Mouse (Mus musculus) granulocyte monocyte progenitor cell, adult 5-6 weeks (primary cell): ENCODE results near the gene Ldha. TPM values are rescaled to one million over a fixed set of nuclear protein-coding genes. Genes with fewer than 3 reads are reported as not detected.

Experiments
- ATAC-seq: replicated peaks from 2 replicates; pipeline ENCODE4 v1.8.0; 2016; ENCODE audit warnings: mild to moderate bottlenecking, moderate TSS enrichment, inconsistent platforms; ENCODE audit not compliant: poor library complexity, severe bottlenecking
- total RNA-seq, 2 experiments: library from RNA; stranded (forward) in 1 of 2; stranded (reverse) in 1 of 2; fragments of 200-712, 200-1000 nt in 1 of 2; fragments of >200 nt in 1 of 2; fragmentation: Nextera tagmentation in 1 of 2; gene quantifications; 2 replicates each; pipeline ENCODE4 v1.2.3; 2014 to 2017

The Ldha gene
- total RNA-seq, 2 experiments from 2014 or later: 507 to 641 TPM

DNA sequence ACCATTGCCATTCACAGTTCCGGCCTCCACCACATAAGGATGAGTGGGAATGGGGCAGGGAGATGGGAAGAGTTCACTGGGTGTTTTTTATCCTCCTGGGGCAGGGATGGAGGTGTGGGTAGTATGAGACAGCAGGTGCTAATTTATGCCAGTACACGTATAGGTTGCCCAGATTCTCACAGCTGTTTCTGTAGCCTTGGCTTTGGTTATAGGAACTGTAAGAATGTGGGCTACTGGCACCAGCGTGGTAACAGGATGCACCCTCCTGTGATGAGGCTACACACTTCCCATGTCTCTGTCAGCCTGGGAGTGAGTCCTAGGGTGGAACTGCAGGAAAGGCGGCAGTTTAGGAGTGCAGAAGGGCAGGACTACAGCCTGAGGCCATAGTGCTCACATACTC lies 35.6 kb downstream of the Ldha start:
- no peak for ATAC-seq

DNA sequence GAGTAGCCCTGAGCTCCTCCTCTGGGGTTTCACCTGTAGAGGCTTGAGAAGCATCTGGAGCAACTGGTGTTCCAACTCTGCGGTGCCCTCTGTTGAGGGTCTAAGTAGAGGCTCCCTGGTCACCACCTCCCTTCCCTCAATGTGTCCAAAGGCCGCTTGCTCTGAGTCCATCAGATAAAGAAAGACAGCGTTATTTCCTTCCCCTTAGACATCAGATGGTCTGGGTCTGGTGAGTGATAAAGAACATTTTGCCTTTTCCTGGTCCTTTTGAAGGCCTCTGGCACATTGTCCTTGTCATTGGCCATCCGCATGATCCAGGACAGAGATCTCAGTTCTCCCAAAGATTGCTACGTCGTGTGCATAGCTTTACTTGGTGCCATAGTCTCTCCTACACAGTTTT lies 36.0 kb downstream of the Ldha start:
- no peak for ATAC-seq

DNA sequence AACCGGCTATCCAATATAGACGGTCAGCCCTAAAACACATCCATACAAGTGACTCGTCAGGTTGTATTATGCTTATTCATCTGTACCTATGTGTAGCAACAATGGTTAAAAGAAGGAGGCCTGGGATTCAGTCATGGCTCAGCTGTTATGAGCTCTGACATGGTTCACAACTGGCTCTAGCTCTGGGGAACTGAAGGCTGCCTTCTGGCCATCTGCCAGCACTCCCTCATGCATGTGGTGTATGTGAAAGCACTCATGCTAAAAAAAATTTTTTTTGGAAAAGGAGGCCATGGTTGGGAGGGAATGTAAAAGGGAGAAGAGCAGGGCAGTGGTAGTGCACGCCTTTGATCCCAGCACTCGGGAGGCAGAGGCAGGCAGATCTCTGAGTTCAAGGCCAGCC lies 38.6 kb downstream of the Ldha start:
- ATAC-seq: no peak

DNA sequence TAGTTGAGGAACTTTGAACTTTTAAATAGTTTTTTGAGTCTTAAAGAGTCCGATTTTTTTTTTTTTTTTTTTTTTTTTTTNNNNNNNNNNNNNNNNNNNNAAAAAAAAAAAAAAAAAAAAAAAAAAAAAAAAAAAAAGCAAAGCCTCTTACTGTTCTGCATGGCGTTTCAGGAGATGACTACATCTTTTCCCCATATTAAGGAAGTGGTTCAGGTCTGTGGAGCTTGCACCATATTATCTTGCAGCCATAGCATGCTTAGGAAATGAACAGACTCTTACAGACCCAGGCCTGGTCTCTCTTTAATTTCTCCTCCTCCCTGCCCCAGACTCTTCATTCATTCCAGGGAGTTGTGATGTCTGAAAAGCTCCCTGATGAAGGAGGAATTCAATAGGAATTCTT lies 39.7 kb downstream of the Ldha start:
- peak; percentile 94 for ATAC-seq

DNA sequence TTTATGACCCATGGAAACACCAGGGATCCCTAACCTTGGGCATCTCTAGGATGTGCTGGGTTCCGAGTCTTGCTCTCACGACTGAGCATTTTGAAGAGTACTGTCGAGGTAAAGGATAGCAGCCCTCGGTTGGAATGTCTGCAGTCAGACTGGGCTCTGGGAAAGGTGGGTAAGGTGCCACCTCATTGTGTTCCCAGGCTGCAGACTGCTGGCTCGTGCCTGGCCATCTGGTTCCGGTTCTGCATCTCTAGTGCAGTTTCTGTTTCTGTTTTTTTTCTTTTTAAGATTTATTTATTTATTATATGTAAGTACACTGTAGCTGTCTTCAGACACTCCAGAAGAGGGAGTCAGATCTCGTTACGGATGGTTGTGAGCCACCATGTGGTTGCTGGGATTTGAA lies 40.7 kb downstream of the Ldha start:
- ATAC-seq: peak; percentile 53

DNA sequence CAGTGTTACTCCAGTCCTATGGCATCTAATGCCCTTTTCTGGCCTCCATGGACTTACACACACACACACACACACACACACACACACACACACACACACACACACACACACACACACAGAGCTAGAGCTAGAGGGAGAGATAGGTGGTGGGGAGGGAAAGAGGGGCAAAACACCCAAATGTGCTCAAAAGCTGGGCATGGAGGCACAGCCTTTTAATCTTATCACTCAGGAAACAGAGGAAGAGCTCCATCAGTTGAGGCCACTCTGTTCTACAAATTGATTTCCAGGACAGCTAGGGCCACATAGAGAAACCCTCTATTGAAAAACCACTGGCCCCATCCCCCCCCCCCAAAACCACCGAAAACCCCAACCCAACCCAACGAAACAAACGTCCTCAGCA lies 42.0 kb downstream of the Ldha start:
- no peak for ATAC-seq

DNA sequence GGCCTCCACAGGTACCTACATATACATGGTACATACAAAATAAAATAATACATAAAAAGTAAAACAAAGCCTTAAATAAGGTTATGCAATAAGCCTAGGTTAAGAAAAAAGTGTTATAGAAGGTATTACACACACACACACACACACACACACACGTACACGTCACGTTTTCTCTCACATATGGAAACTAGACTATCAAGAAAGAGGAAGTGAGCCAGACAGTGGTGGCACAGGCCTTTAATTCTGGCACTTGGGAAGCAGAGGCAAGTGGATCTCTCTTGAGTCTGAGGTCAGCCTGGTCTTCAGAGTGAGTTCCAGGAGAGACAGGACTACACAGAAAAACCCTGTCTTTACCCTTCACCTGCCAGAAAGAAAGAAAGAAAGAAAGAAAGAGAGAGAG lies 54.2 kb downstream of the Ldha start:
- peak; percentile 97 for ATAC-seq

DNA sequence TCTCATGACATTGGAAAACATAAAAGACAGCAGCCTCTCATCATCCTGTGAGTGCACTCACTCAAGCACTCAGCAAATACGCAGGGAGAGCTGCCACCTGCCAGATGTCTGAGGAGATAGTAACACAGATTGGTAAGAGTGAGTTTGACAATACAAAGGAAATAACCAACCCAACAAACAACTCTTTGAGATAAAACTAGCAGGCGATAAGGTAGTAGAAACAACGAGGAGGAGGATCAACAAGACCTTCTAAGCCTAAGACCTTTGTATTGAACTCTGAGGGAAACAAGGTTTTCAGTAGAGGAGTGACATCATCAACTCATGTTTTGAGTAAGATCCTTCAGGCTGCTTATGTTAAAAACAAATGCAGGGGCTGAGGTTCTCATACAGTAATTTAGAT lies 58.1 kb downstream of the Ldha start:
- no peak for ATAC-seq

Other genes with a start within 250 kb of the Ldha start
- gene Sergef, start 201.7 kb upstream of the Ldha start, total RNA-seq (2014; fragmentation: Nextera tagmentation): 11.2 and 24.1 TPM in 2 replicates
- 10.4 and 12.4 TPM in 2 replicates for gene Sergef, start 201.7 kb upstream of the Ldha start, total RNA-seq (2017)
- not detected in 2 replicates for gene Tph1, start 168.9 kb upstream of the Ldha start, total RNA-seq (2014; fragmentation: Nextera tagmentation)
- gene Tph1, start 168.9 kb upstream of the Ldha start, total RNA-seq (2017): 0.15 TPM in 1 of 2 replicates, not detected in the other
- 23.5 and 23.9 TPM in 2 replicates for gene Saal1, start 130.8 kb upstream of the Ldha start, total RNA-seq (2014; fragmentation: Nextera tagmentation)
- 14.9 and 18.1 TPM in 2 replicates for gene Saal1, start 130.8 kb upstream of the Ldha start, total RNA-seq (2017)
- not detected in 2 replicates for gene Saa3, start 125.8 kb upstream of the Ldha start, total RNA-seq (2014; fragmentation: Nextera tagmentation)
- gene Saa3, start 125.8 kb upstream of the Ldha start, total RNA-seq (2017): 1.2 TPM in 1 of 2 replicates, not detected in the other
- not detected in 2 replicates for gene Saa4, start 108.9 kb upstream of the Ldha start, total RNA-seq (2014; fragmentation: Nextera tagmentation)
- gene Saa4, start 108.9 kb upstream of the Ldha start, total RNA-seq (2017): not detected in 2 replicates
- not detected in 2 replicates for gene Saa1, start 98.5 kb upstream of the Ldha start, total RNA-seq (2014; fragmentation: Nextera tagmentation)
- not detected in 2 replicates for gene Saa1, start 98.5 kb upstream of the Ldha start, total RNA-seq (2017)
- not detected in 2 replicates for gene Saa2, start 89.7 kb upstream of the Ldha start, total RNA-seq (2014; fragmentation: Nextera tagmentation)
- gene Saa2, start 89.7 kb upstream of the Ldha start, total RNA-seq (2017): not detected in 2 replicates
- gene Hps5, start 45.4 kb upstream of the Ldha start, total RNA-seq (2014; fragmentation: Nextera tagmentation): 17.0 and 32.8 TPM in 2 replicates
- gene Hps5, start 45.4 kb upstream of the Ldha start, total RNA-seq (2017): 19.1 and 27.6 TPM in 2 replicates
- 30.3 and 46.6 TPM in 2 replicates for gene Gtf2h1, start 45.4 kb upstream of the Ldha start, total RNA-seq (2014; fragmentation: Nextera tagmentation)
- gene Gtf2h1, start 45.4 kb upstream of the Ldha start, total RNA-seq (2017): 67.0 and 83.9 TPM in 2 replicates
- 3.5 TPM in 1 of 2 replicates, not detected in the other for gene Ldhc, start 19.7 kb downstream of the Ldha start, total RNA-seq (2014; fragmentation: Nextera tagmentation)
- 1.2 TPM in 1 of 2 replicates, not detected in the other for gene Ldhc, start 19.7 kb downstream of the Ldha start, total RNA-seq (2017)
- 79.0 and 140 TPM in 2 replicates for gene Tsg101, start 78.5 kb downstream of the Ldha start, total RNA-seq (2014; fragmentation: Nextera tagmentation)
- gene Tsg101, start 78.5 kb downstream of the Ldha start, total RNA-seq (2017): 33.1 and 43.8 TPM in 2 replicates
- gene Uevld, start 117.1 kb downstream of the Ldha start, total RNA-seq (2014; fragmentation: Nextera tagmentation): 8.7 and 13.5 TPM in 2 replicates
- gene Uevld, start 117.1 kb downstream of the Ldha start, total RNA-seq (2017): 9.8 and 12.9 TPM in 2 replicates
- gene Gm9999, start 142.1 kb downstream of the Ldha start, total RNA-seq (2014; fragmentation: Nextera tagmentation): not detected in 2 replicates
- gene Gm9999, start 142.1 kb downstream of the Ldha start, total RNA-seq (2017): not detected in 2 replicates
- 18.9 and 24.6 TPM in 2 replicates for gene Spty2d1, start 166.9 kb downstream of the Ldha start, total RNA-seq (2014; fragmentation: Nextera tagmentation)
- 24.6 and 26.6 TPM in 2 replicates for gene Spty2d1, start 166.9 kb downstream of the Ldha start, total RNA-seq (2017)
- gene Tmem86a, start 209.1 kb downstream of the Ldha start, total RNA-seq (2014; fragmentation: Nextera tagmentation): 1.8 and 4.2 TPM in 2 replicates
- 0.99 and 2.7 TPM in 2 replicates for gene Tmem86a, start 209.1 kb downstream of the Ldha start, total RNA-seq (2017)